Mouse (Mus musculus): Measurements from ENCODE around the gene Gm7534. TPM values are rescaled to one million over a fixed set of nuclear protein-coding genes. Genes with fewer than 3 reads are reported as not detected.
A peak's percentile ranks its signal among the peaks of the same experiment; 100 is the strongest.

Gene Gm7534
- not detected for total RNA-seq (2021)
- long read RNA-seq, experiment 1: 0 reads
- long read RNA-seq, experiment 2: 0 reads

- H3K4me3 ChIP-seq: no peak within 1 kb of the TSS
- DNase-seq: no peak
- intact Hi-C loops (cut with DNase I): no loop called here
- no peak for TF ChIP-seq CTCF (IDR thresholded peaks at IDR 0.05)
- H3K27ac ChIP-seq: no peak within 1 kb of the TSS
Observed at GRCm38 (mm10) chr4:134202904-134203303, at the start of gene Gm7534. Gene Gm7534, minus strand, starts transcription at chr4:134203004.

GRCm38 (mm10) chr4:134252131-134252910, 49.5 kb upstream of the Gm7534 start:
- no peak for DNase-seq
- intact Hi-C loops (cut with DNase I): loop anchor here (5.0 kb wide), 1 partner anchor 120 kb away; no protein-coding TSS in a partner anchor
- peak overlapping the region; percentile 84 for H3K27ac ChIP-seq
- no peak for TF ChIP-seq CTCF (IDR thresholded peaks at IDR 0.05)
- H3K4me3 ChIP-seq: peak overlapping the region; percentile 76

GRCm38 (mm10) chr4:134251241-134252130, 48.7 kb upstream of the Gm7534 start:
- H3K4me3 ChIP-seq: peak overlapping the region; percentile 76
- peak; percentile 59 for DNase-seq
- H3K27ac ChIP-seq: peak overlapping the region; percentile 84
- intact Hi-C loops (cut with DNase I): loop anchor here (2.0 to 5.0 kb wide), 2 partner anchors 39 to 121 kb away; no protein-coding TSS in a partner anchor
- no peak for TF ChIP-seq CTCF (IDR thresholded peaks at IDR 0.05)

DNA sequence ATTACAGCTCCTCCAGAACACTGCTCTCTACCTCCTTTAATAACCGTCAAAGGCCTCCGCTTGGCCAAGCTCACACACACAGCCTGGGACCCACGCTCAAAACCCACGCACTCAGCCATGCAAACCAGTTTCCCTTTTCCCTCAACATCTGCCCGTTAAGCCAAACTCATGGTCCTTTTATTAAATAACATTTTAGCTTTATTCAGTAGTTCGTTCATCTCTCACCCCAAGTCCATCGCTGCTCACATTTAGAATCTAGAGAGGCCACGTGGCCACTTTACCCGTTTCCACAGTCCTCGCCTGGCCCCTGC, 48.1 kb upstream of the Gm7534 start:
- intact Hi-C loops (cut with DNase I): loop anchor here (2.0 to 5.0 kb wide), 2 partner anchors 40 to 121 kb away; no protein-coding TSS in a partner anchor
- Histone ChIP-seq H3K4me3 (peak overlapping the region; percentile 76), H3K27ac (peak overlapping the region; percentile 84; the same call in 1 of the 2 replicates)
- no peak for TF ChIP-seq CTCF (IDR thresholded peaks at IDR 0.05)
- DNase-seq: no peak

- DNase-seq: no peak
- peak overlapping the region; percentile 76 for H3K4me3 ChIP-seq
- intact Hi-C loops (cut with DNase I): loop anchor here (2.0 to 5.0 kb wide), 2 partner anchors 40 to 122 kb away; no protein-coding TSS in a partner anchor
- peak overlapping the region; percentile 84; the same call in 1 of the 2 replicates for H3K27ac ChIP-seq
- no peak for TF ChIP-seq CTCF (IDR thresholded peaks at IDR 0.05)
Observed at GRCm38 (mm10) chr4:134250116-134250929, 47.5 kb upstream of the Gm7534 start.

GRCm38 (mm10) chr4:134249651-134250050, 46.8 kb upstream of the Gm7534 start:
- H3K4me3 ChIP-seq: peak overlapping the region; percentile 76
- peak; percentile 97; the same call in 1 of the 2 replicates for TF ChIP-seq CTCF (IDR thresholded peaks at IDR 0.05)
- peak overlapping the region; percentile 35; the same call in 1 of the 2 replicates for H3K27ac ChIP-seq
- intact Hi-C loops (cut with DNase I): loop anchor here (2.0 to 5.0 kb wide), 3 partner anchors 41 to 603 kb away; partner anchors contain the start of gene Maco1
- peak; percentile 86 for DNase-seq

- Histone ChIP-seq H3K4me3 (peak within 1 kb of the TSS; percentile 89), H3K27ac (peak within 1 kb of the TSS; percentile 90; the same call in 1 of the 2 replicates)
- TF ChIP-seq CTCF (IDR thresholded peaks at IDR 0.05): no peak
- intact Hi-C loops (cut with DNase I): loop anchor here (5.0 kb wide), 1 partner anchor 606 kb away; the partner anchor contains the start of gene Maco1
- peak; percentile 46 for DNase-seq
Observed at GRCm38 (mm10) chr4:134246719-134247258, 44.0 kb upstream of the Gm7534 start, which contains the start of gene Gm30191. Gene Gm30191, plus strand, starts transcription at chr4:134246935.

DNA sequence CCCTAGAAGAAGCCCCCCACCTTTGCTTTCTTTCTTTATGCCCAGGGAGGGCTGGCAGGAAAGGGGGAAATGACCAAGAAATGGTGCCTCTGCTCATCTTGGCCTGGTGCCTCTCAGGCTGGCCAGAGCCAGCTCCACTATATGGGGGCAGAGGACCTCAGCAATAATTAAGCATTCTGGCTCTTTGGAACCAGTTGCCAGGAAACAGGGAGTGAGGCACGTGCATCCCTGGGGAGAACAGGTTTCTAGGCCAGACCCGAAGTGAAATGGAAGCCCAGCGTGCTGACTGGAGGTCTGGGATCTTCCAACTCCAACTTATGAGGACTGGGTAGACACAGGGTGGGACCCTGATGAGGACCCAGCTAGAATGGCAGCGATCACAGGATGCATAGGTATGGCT, 43.5 kb upstream of the Gm7534 start:
- Histone ChIP-seq H3K4me3 (no peak overlapping the region), H3K27ac (no peak overlapping the region)
- DNase-seq: no peak
- no peak for TF ChIP-seq CTCF (IDR thresholded peaks at IDR 0.05)
- intact Hi-C loops (cut with DNase I): loop anchor here (5.0 kb wide), 1 partner anchor 606 kb away; the partner anchor contains the start of gene Maco1

DNA sequence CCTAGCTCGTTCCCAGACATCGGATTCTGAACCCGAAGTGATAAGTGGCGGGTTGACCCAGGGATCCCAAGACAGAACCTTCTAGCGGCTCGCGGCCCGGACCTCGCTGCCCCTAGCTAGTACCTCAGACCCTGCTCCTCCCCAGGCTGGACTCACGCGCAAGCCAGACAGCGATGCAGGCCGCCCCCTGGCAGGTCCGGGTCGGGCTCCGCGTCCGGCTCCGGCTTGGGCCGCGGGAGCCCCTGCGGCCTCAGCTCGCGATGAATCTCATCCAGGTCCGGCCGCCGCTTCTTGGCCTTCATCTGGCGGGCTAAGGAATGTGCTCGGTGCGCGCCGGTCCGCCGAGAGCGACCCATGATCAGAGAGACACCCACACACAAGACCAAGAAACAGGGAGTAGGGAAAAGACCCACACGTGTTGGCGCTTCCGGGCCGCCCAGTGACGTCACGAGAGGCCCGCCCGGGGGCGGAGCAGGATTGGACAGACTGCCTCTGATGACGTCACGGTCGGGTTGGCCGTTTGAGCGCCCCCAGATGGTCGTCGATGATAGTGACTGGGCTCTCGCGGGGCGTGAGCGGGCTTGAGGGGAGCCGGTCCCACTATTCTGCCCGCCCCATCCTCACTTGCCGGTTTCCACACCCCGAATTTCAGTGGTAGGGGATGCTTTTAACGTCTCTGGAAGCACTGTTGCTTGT, 42.5 kb upstream of the Gm7534 start, which contains the start of gene Zfp593:
Gene Zfp593 (minus strand): TSS at position 445 of the 696 bp plus-strand sequence.
- H3K4me3 ChIP-seq: peak within 1 kb of the TSS; percentile 89
- peak within 1 kb of the TSS; percentile 90 for H3K27ac ChIP-seq
- peak; percentile 85 for TF ChIP-seq CTCF (IDR thresholded peaks at IDR 0.05)
- intact Hi-C loops (cut with DNase I): loop anchor here (1.0 to 5.0 kb wide), 2 partner anchors 58 to 607 kb away; partner anchors contain the start of genes Cep85 and Maco1
- peak; percentile 96 for DNase-seq

GRCm38 (mm10) chr4:134243516-134244250, 40.9 kb upstream of the Gm7534 start, which contains the start of gene E130218I03Rik:
Gene E130218I03Rik, plus strand, starts transcription at chr4:134243662.
- H3K4me3 ChIP-seq: peak within 1 kb of the TSS; percentile 89; the same call in 1 of the 2 replicates
- TF ChIP-seq CTCF (IDR thresholded peaks at IDR 0.05): no peak
- intact Hi-C loops (cut with DNase I): no loop called here
- peak within 1 kb of the TSS; percentile 35; the same call in 1 of the 2 replicates for H3K27ac ChIP-seq
- peak; percentile 67 for DNase-seq

Measured in gastrocnemius, adult 2 months (tissue).